Mouse (Mus musculus) olfactory bulb, adult 2 months (tissue): ENCODE results near the gene Brsk2. TPM values are rescaled to one million over a fixed set of nuclear protein-coding genes. Genes with fewer than 3 reads are reported as not detected.

Experiments used
- H3K27ac ChIP-seq: fragments of 200-500 bp; 2 replicates; pipeline ENCODE4 v1.5.1; 2012; ENCODE audit warnings: low read depth, low read length; ENCODE audit not compliant: insufficient read depth
- H3K4me1 ChIP-seq: fragments of 200-500 bp; 2 replicates; pipeline ENCODE4 v1.6.1; 2012; ENCODE audit warnings: low read length; ENCODE audit not compliant: control insufficient read depth, insufficient read depth
- H3K4me3 ChIP-seq: fragments of 200-500 bp; 2 replicates; pipeline ENCODE4 v1.5.1; 2012; ENCODE audit warnings: mild to moderate bottlenecking, low read depth, low read length, moderate library complexity; ENCODE audit not compliant: insufficient read depth
- CTCF ChIP-seq: fragments of 200-500 bp; IDR thresholded peaks from 2 replicates; pipeline ENCODE4 v1.5.1; 2012; ENCODE audit warnings: low read depth, mild to moderate bottlenecking, low read length, moderate library complexity; ENCODE audit not compliant: insufficient read depth
- POLR2A ChIP-seq: fragments of 200-500 bp; IDR thresholded peaks from 2 replicates; pipeline ENCODE4 v1.6.1; 2012; ENCODE audit warnings: mild to moderate bottlenecking, low read depth, low read length, moderate library complexity; ENCODE audit not compliant: insufficient read depth
- WGBS: fragments of 180-500 bp; shearing (Covaris S2); methylation state at CpG from one replicate; pipeline ENCODE4 v1.1.7; 2018; 5-methylcytosine and 5-hydroxymethylcytosine counted together
- polyA plus RNA-seq: library from polyadenylated mRNA; stranded (reverse); fragments of >200 nt; gene quantifications from 2 replicates; pipeline ENCODE4 v1.2.4, GENCODE M21; 2012; ENCODE audit warnings: low replicate concordance; ENCODE audit not compliant: missing spikeins, insufficient read depth, insufficient read length

The Brsk2 gene
- polyA plus RNA-seq, 1 experiment = not detected

DNA sequence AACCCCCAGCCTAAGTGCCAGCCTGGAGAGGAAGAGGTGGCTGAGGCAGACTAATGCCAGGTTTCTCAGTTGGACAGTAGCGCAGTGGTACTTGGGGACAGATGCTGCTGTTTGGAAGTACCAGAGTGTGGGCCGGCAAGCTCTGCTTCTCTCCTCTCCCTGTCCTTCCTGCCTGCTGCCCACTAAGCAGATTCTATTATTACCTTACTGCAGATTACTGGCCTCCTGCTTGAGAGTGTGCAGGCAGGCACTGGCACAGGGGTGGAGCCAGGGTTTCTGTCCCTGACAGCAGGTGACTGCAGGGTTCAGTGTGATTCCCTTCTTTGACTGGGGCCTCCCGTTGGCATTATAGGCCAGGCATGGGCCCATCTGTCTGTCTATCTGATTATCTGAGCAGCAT lies 11.9 kb downstream of the Brsk2 start:
- 87% methylated on average over 3 of the region's 3 CpGs for WGBS
- no peak overlapping the region for H3K4me3 ChIP-seq
- no peak overlapping the region for H3K27ac ChIP-seq
- H3K4me1 ChIP-seq = peaks cover 17% of the 10 kb centered on the region
- no peak for TF ChIP-seq POLR2A
- no peak for TF ChIP-seq CTCF

DNA sequence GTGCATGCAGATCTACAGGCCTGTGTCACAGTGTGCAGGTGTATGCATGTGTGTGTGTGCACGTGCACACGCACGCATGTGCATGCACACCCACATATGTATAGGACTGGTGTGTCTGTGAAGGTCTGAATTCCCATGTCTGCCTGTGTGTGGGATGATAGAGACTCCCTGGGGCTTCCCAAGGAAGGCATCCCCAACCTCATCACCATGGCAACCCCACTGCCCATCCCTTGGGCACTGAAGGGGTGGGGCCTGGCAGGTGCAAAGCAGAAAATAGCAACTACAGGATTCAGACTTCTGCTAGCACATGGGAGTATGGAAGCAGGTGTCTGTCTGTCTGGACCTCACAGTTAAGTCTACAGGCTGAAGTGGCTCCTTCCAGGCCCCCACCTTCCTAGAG lies 13.0 kb downstream of the Brsk2 start:
- 73% methylated on average over 3 of the region's 3 CpGs for WGBS
- no peak for TF ChIP-seq POLR2A
- no peak overlapping the region for H3K27ac ChIP-seq
- peaks cover 15% of the 10 kb centered on the region for H3K4me1 ChIP-seq
- H3K4me3 ChIP-seq = no peak overlapping the region

DNA sequence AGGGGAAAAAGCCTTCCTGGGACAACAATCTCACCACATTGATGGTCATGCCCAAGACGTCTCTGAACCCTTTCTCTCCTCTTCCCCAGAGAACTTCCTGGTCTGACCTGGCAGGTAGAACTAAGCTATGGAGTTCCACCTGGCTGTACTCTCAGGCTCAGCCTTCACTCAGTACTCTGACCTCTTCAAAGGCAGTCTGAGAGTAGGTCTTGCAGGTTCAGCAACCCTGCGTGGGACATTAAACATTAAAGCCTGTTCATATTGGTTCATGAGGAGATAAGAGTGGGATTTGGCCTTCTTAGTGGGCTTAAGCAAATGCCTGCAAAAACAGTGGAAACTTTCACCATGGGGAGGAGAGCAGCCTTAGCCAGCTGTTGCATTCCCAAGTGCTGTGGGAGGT lies 16.7 kb downstream of the Brsk2 start:
- Histone ChIP-seq H3K27ac (no peak overlapping the region), H3K4me1 (peaks cover 21% of the 10 kb centered on the region), H3K4me3 (no peak overlapping the region)
- no peak for TF ChIP-seq CTCF
- no peak for TF ChIP-seq POLR2A
- WGBS = 96% methylated on average over 2 of the region's 2 CpGs

DNA sequence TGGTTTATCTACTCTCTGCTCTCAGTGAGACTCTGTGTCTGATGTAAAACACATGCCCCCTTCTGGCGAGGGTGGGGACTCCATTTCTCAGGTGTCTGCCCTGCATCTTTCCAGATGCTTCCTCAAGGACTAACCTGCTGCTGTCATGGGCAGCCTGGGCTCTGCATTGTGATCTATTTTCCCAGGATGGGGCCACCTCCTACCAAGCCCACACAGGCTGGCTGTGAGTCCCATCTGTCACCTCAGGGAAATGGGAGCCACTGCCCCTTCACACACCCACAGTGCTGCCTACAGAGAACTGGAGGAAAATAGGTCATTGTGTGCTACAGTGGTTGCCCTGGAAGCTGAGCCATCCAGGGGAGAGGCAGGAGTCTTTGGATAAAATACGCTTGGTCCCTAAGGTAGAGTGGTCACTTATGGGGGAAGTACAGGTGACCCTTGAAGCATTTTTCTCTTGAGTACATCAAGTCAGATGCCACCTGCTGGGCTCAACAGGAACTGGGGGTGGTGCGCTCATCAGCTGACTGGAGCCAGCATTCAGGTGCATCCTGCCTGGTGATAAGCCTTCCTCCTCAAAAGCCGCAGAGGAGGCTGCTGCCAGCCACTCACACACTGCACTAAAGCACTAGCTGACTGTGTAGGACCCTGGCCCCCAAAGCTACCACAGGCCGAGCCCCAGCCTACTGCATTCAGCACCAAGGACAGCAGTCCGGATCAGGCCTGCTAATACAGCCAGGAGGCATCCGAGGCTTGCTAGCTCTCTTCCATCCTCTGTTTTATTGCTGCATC lies 23.5 kb downstream of the Brsk2 start:
- Histone ChIP-seq H3K4me3 (no peak overlapping the region), H3K4me1 (peaks cover 10% of the 10 kb centered on the region; the same call in 1 of the 2 replicates), H3K27ac (no peak overlapping the region)
- TF ChIP-seq CTCF = no peak
- WGBS = 71% methylated on average over 7 of the region's 7 CpGs

DNA sequence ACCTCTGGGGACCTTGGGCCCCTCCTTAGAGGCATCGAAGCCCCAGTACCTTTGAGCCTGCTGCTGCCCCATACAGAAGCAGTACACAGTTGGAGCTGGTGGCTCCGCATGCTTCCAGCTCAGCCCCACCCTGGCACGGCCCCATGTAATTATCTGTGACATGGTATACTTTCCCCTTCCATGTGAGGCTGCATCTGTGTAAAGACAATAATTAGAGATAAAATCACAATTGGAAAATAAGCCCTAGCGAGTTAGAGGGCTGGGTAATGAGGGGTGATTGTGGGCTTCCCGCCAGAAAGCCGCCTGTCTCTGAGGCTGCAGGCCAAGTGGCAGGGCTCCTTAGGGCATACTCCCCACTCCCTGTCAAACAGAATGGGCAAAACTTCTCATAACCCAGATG lies 28.5 kb downstream of the Brsk2 start:
- TF ChIP-seq CTCF (no peak), POLR2A (no peak)
- Histone ChIP-seq H3K4me3 (no peak overlapping the region), H3K4me1 (no peaks in the 10 kb centered on the region), H3K27ac (no peak overlapping the region)
- WGBS = 18% methylated on average over 6 of the region's 6 CpGs

DNA sequence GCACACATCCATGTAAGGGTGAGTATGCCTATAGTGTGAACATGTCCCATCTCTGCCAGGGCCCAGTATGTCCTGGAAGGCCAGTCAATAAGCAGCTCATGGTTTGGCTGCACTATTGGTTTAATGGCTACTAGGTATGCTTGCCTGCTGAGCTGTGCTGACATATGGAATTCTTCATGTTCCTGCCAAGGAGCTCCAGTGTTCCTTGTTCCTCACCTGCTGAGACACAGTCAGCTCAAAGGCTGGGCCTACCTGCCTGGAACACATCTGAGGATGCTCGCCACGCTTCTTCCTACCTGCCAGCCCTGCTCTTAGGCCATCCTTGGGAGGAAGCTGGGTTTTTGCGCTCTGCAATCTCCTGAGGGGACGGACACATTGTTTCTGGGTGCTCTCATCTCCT lies 29.7 kb downstream of the Brsk2 start:
- no peak for TF ChIP-seq POLR2A
- TF ChIP-seq CTCF = no peak
- WGBS = 99% methylated on average over 4 of the region's 4 CpGs
- no peaks in the 10 kb centered on the region for H3K4me1 ChIP-seq
- no peak overlapping the region for H3K4me3 ChIP-seq
- no peak overlapping the region for H3K27ac ChIP-seq

DNA sequence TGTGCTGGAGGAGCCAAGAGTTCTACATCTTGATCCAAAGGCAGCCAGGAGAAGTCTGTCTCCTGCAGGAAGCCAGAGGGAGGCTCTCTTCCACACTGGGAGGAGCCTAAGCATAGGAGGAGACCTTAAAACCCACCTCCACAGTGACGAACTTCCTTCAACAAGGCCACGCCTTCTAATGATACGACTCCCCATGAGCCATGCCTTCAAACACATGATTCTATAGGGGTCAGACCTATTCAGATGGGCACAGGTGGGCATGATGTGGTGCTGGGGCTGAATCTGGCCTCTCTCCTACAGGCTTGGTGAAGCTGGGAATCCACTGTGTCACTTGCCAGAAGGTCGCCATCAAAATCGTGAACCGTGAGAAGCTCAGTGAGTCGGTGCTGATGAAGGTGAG lies 31.7 kb downstream of the Brsk2 start:
- H3K27ac ChIP-seq = no peak overlapping the region
- no peak overlapping the region for H3K4me3 ChIP-seq
- H3K4me1 ChIP-seq = no peaks in the 10 kb centered on the region
- TF ChIP-seq POLR2A (no peak), CTCF (no peak)
- WGBS = 93% methylated on average over 7 of the region's 7 CpGs

DNA sequence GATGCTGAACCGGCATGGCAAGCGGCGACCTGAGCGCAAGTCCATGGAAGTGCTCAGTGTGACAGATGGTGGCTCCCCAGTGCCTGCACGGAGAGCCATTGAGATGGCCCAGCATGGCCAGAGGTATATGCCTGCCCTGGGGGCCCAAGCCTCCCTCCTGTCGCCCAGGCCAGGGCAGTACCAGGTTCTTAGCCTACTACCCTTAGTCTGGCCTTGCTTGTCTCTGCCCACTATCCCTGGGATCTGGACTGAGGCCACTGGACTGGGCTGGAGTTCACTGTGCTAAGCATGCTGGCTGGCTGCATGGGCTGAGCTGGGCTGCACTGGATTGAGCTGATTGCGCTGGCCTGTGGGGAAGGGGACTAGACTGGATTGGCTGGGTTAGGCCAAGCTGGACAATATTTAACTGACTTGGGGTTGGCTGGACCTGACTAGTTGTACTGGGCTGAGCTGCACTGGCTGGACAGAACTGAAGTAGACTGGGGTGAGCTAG lies 38.8 kb downstream of the Brsk2 start:
- no peaks in the 10 kb centered on the region for H3K4me1 ChIP-seq
- TF ChIP-seq POLR2A = no peak
- TF ChIP-seq CTCF = no peak
- no peak overlapping the region for H3K4me3 ChIP-seq
- H3K27ac ChIP-seq = no peak overlapping the region
- WGBS = 95% methylated on average over 7 of the region's 7 CpGs

DNA sequence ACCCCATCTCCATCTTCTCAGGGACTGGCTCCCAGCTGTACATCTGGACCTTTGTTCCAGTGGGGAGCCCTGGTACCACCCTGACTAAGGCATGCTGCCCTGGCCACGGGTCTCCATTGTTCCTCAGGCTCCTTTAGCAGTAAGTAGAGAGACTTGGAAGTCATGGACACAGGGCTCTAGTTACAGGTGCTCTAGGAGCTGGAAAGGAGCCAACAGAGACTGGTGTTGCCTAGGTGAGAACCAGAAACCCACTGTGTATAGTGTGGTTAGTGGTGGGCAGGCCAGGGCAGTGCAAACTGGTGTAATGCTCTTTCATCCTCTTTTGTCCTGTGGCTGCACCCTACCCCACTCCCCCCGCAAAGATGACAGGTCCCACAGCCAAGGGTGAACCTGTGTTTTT lies 41.6 kb downstream of the Brsk2 start:
- Histone ChIP-seq H3K27ac (no peak overlapping the region), H3K4me1 (no peaks in the 10 kb centered on the region), H3K4me3 (no peak overlapping the region)
- TF ChIP-seq POLR2A = no peak
- WGBS = 94% methylated on average over 2 of the region's 2 CpGs

DNA sequence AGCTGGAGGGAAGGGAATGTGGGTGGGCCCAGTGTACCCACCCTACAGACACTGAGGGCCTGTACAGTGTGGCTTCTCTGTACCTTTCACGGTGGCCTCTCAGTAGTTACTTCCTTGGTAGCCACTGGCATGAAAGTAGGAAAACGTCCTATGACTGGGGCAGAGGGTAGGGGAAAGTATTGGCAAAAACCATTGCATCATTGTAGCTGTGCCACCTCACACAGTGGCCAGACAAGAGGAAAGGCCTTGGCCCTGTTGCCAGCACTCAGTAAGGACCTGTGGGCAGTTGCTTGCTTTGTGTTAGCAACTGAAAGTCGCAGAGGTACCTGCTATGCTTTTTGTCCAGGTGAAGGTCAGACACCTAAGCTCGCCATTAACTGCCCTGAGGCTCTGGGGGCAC lies 44.6 kb downstream of the Brsk2 start:
- WGBS = 96% methylated on average over 4 of the region's 4 CpGs
- no peak overlapping the region for H3K4me3 ChIP-seq

More for the DNA sequence above, 44.6 kb downstream of the Brsk2 start:
- no peak overlapping the region for H3K27ac ChIP-seq
- TF ChIP-seq POLR2A (no peak), CTCF (no peak)
- no peaks in the 10 kb centered on the region for H3K4me1 ChIP-seq
